Mouse (Mus musculus) spleen, embryonic (tissue): ENCODE results near the gene Tjp2.

Experiments used
- CTCF ChIA-PET: fragments of 350-600 bp; sonication (Branson Sonifier 250); formaldehyde crosslinking; loops from one replicate; lab custom pipeline; 2022; lab: Charles Lee

Gene Tjp2

GRCm38 (mm10) chr19:24064348-24064895 lies 160.4 kb downstream of the Tjp2 start:
- CTCF ChIA-PET = interaction anchor here (0.6 kb wide), 2 partner anchors 29 to 355 kb away, joined by 4 read pairs; no protein-coding TSS in a partner anchor

GRCm38 (mm10) chr19:24063585-24063984 lies 161.2 kb downstream of the Tjp2 start:
- CTCF ChIA-PET = interaction anchor here (0.6 kb wide), 2 partner anchors 29 to 354 kb away, joined by 4 read pairs; no protein-coding TSS in a partner anchor

DNA sequence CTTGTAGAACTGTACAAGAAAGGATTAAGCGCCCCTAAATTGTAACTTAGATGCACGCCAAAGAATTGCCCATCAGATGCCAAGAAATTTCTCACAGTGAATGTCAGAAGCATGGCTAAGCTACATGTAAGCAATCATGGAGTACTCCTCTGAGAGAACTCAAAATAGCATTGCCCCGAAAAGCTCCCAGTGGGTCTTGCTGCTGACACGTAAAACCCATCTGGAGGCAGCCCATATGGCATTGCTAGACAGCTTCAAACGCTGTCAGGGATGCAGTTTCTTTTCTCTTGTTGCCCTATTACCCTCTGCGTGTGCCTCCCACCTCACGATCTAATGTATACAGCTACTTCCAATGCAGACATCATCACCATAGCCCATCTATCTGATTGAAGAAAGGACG lies 166.0 kb downstream of the Tjp2 start:
- CTCF ChIA-PET = no interaction called here

DNA sequence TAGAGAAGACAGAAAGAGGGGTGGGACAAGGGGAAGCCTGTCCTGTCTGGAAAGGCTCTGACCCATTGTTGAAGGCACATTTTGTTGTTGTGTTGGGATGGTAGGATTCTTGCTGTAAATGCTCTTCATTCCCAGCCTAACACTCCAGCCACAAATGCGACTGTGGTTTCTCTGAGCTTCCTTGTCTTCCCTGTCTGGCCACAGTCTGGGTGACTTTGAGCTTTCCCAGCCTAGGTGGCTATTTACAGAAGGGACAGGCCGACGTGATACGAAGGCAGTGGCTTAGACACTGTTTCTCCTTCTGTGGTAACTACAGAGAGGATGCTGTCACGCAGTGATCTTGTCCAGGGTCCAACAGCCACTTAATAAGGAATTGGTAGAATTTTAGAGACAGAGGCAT lies 166.8 kb downstream of the Tjp2 start:
- CTCF ChIA-PET = no interaction called here

- CTCF ChIA-PET = no interaction called here
These were observed 167.9 kb downstream of the Tjp2 start for GRCm38 (mm10) chr19:24056880-24057279.

DNA sequence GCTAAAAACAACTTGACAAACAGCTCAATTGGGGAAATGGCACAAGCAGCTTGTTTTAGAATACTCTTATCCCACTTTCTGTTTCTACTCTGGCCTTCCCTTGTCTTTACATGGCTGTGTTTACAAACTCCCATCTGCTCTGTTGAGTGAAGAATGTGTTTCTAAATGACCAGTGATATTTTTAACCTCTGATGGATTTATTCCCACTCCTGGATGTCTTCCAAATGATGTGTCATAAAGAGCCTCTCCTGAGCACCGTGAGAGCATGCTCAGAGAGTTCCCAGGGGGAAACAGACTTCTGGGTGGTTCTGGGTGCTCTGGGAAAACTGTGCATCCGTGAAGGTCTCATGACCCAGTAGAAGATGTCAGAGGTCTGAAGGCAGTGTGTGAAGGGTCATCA lies 169.9 kb downstream of the Tjp2 start:
- CTCF ChIA-PET = no interaction called here

DNA sequence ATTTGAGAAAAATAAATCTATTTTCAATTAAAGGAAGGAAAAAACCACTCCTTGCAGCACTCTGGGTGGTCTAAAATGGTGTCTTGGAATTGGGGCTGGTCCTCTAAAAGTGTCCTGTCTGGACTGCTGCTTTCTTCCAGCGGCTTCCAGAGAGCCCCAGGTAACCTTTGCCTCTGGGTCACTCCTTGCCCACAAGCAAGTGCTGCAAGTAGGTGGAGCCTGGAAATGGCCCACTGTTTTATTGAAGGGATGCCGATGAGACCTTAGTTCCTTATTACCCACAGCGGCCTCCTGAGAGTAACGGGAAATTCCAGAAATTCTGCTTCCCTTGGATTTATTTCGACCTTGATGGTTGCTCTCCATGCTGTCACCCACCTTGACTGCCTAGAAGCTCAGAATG lies 170.6 kb downstream of the Tjp2 start:
- CTCF ChIA-PET = no interaction called here

GRCm38 (mm10) chr19:24050514-24050913 lies 174.3 kb downstream of the Tjp2 start:
- CTCF ChIA-PET = interaction anchor here (0.6 kb wide), 1 partner anchor 91 kb away, joined by 3 read pairs; no protein-coding TSS in a partner anchor

GRCm38 (mm10) chr19:24049329-24049728 lies 175.5 kb downstream of the Tjp2 start:
- CTCF ChIA-PET = no interaction called here

DNA sequence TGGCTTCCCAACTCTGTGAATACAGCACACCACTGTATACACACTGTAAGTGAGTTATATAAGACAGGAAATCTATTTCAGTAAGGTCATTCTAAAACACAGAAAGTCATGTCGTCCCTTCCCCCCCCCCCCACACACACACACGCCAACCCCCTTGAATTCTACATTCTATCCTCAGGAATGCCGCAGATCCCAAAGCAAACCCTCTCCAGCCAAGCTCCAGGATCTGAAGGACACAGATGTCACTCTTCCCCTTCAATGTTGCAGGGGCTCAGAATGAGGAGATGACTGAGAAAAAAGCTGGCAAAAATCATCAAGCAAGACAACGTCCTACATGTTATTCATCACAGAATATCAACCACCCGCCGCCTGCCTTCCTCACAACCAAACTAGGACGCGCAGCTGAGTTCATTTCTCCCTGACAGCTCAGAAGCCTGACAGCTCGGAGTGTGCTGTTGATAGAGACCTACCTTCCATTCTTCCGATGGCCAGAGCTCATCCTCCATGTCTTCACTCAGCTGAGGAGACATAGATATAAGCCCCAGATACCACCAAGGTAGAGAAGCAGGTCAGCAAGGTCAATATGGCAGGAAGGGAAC lies 178.3 kb downstream of the Tjp2 start:
- CTCF ChIA-PET = no interaction called here
